Mouse (Mus musculus) midbrain, embryonic 14.5 days (tissue): Measurements from ENCODE around the gene Ttc39d. TPM values are rescaled to one million over a fixed set of nuclear protein-coding genes. Genes with fewer than 3 reads are reported as not detected.

Experiments used
- ATAC-seq: fragments of 200-750 bp; cut with Nextera tagmentation; 2 replicates; pipeline ENCODE4 v1.8.0; 2017; ENCODE audit warnings: moderate number of reproducible peaks, moderate library complexity; ENCODE audit not compliant: low FRiP score, low TSS enrichment
- DNase-seq: peaks from one replicate; pipeline ENCODE4 v3.0.0-alpha.2; 2015
- H3K27ac ChIP-seq: fragments of 300-500 bp; sonication (generic); replicated peaks from 2 replicates; pipeline ENCODE4 v1.5.1; 2014; ENCODE audit warnings: mild to moderate bottlenecking, low read depth, low read length, moderate library complexity
- H3K27me3 ChIP-seq: fragments of 300-500 bp; sonication (generic); 2 replicates; pipeline ENCODE4 v1.6.1; 2014; ENCODE audit warnings: low read length, control low read depth, mixed read lengths; ENCODE audit not compliant: control insufficient read depth, insufficient read depth
- H3K36me3 ChIP-seq: fragments of 300-500 bp; sonication (generic); 2 replicates; pipeline ENCODE4 v1.6.1; 2014; ENCODE audit warnings: low read length, control low read depth; ENCODE audit not compliant: control insufficient read depth, insufficient read depth
- H3K4me1 ChIP-seq: fragments of 300-500 bp; sonication (generic); 2 replicates; pipeline ENCODE4 v1.6.1; 2014; ENCODE audit warnings: mild to moderate bottlenecking, antibody characterized with exemption, low read length, control low read depth; ENCODE audit not compliant: control insufficient read depth, insufficient read depth
- H3K4me2 ChIP-seq: fragments of 300-500 bp; sonication (generic); 2 replicates; pipeline ENCODE4 v1.6.1; 2014; ENCODE audit warnings: mild to moderate bottlenecking, low read length, moderate library complexity
- H3K4me3 ChIP-seq: fragments of 300-500 bp; sonication (generic); replicated peaks from 2 replicates; pipeline ENCODE4 v1.5.1; 2014; ENCODE audit warnings: low read depth, low read length
- H3K9ac ChIP-seq: fragments of 300-500 bp; sonication (generic); replicated peaks from 2 replicates; pipeline ENCODE4 v1.6.1; 2014; ENCODE audit warnings: mild to moderate bottlenecking, low read length, moderate library complexity
- H3K9me3 ChIP-seq: fragments of 300-500 bp; sonication (generic); 2 replicates; pipeline ENCODE4 v1.6.1; 2016; ENCODE audit warnings: low read length, control low read depth, mixed read lengths; ENCODE audit not compliant: control insufficient read depth
- WGBS: fragments of 180-500 bp; shearing (Covaris S2); extraction: QIAGEN DNeasy Blood & Tissue Kit; methylation state at CpG from one replicate; pipeline ENCODE4 v1.1.7; 2014; 5-methylcytosine and 5-hydroxymethylcytosine counted together
- polyA plus RNA-seq: library from polyadenylated mRNA; unstranded; fragments of >200 nt; fragmentation: Nextera tagmentation; extraction: Ambion mirVana; gene quantifications from 2 replicates; pipeline ENCODE4 v1.2.1, GENCODE M21; 2014

The Ttc39d gene
- polyA plus RNA-seq, 1 experiment from 2014 or later, result 0.11 TPM

GRCm38 (mm10) chr17:80255208-80255607, 47.9 kb downstream of the Ttc39d start:
- peaks cover 97% of the 10 kb centered on the region for H3K36me3 ChIP-seq
- no peaks in the 10 kb centered on the region for H3K27me3 ChIP-seq
- H3K9me3 ChIP-seq, result no peaks in the 10 kb centered on the region
- H3K4me1 ChIP-seq, result no peaks in the 10 kb centered on the region
- H3K27ac ChIP-seq, result no peak overlapping the region
- H3K9ac ChIP-seq, result no peak overlapping the region
- 80% methylated on average over 13 of the region's 13 CpGs for WGBS
- DNase-seq, result no peak
- no peak overlapping the region for H3K4me2 ChIP-seq
- no peak for ATAC-seq
- no peak overlapping the region for H3K4me3 ChIP-seq

GRCm38 (mm10) chr17:80267065-80267464, 59.8 kb downstream of the Ttc39d start:
- H3K4me1 ChIP-seq, result no peaks in the 10 kb centered on the region
- H3K9ac ChIP-seq, result no peak overlapping the region
- DNase-seq (no peak), ATAC-seq (no peak)
- no peaks in the 10 kb centered on the region for H3K9me3 ChIP-seq
- H3K36me3 ChIP-seq, result peaks cover 93% of the 10 kb centered on the region
- no peaks in the 10 kb centered on the region for H3K27me3 ChIP-seq
- no peak overlapping the region for H3K27ac ChIP-seq
- WGBS, result 98% methylated on average over 4 of the region's 4 CpGs
- H3K4me2 ChIP-seq, result no peak overlapping the region
- H3K4me3 ChIP-seq, result no peak overlapping the region

Other genes starting within 250 kb of the Ttc39d start
- 68.2 and 76.7 TPM in 2 replicates for gene Hnrnpll, start 145.1 kb upstream of the Ttc39d start, polyA plus RNA-seq
- 0.63 and 1.6 TPM in 2 replicates for gene Galm, start 80.0 kb upstream of the Ttc39d start, polyA plus RNA-seq
- 459 and 531 TPM in 2 replicates for gene Srsf7, start 153 bp upstream of the Ttc39d start, polyA plus RNA-seq
- 19.4 and 20.8 TPM in 2 replicates for gene Gemin6, start 17.0 kb downstream of the Ttc39d start, polyA plus RNA-seq
- 47.3 and 48.5 TPM in 2 replicates for gene Morn2, start 82.7 kb downstream of the Ttc39d start, polyA plus RNA-seq
- gene Dhx57, start 83.0 kb downstream of the Ttc39d start, polyA plus RNA-seq, result 41.9 and 54.7 TPM in 2 replicates
- gene Arhgef33, start 99.9 kb downstream of the Ttc39d start, polyA plus RNA-seq, result 2.4 and 4.4 TPM in 2 replicates
- 1.3 and 2.7 TPM in 2 replicates for gene Gm10190, start 166.1 kb downstream of the Ttc39d start, polyA plus RNA-seq